Mouse (Mus musculus) embryo, embryonic 9.5 days (tissue): ENCODE measurements around the gene Gm21244.
"Not testable (repeated sequence)": the region's sequence is repeated elsewhere in the genome, so short reads cannot be mapped to it uniquely, and the experiment has no call there.

Experiments
- DNase-seq: peaks from one replicate; pipeline ENCODE4 v3.0.0-alpha.2; 2017; ENCODE audit errors: extremely low spot score

Gene Gm21244

GRCm38 (mm10) chrY:7169193-7169592 is at the start of gene Gm21244:
Gm21244 (minus strand) TSS chrY:7169293.
- DNase-seq: not testable (repeated sequence)
